Mouse (Mus musculus): Measurements from ENCODE around the gene Gbp5. TPM values are rescaled to one million over a fixed set of nuclear protein-coding genes. Genes with fewer than 3 reads are reported as not detected.
"Not testable (repeated sequence)": the region's sequence is repeated elsewhere in the genome, so short reads cannot be mapped to it uniquely, and the experiment has no call there.

The Gbp5 gene
- polyA plus RNA-seq, 1 experiment, result 0.66 TPM

DNA sequence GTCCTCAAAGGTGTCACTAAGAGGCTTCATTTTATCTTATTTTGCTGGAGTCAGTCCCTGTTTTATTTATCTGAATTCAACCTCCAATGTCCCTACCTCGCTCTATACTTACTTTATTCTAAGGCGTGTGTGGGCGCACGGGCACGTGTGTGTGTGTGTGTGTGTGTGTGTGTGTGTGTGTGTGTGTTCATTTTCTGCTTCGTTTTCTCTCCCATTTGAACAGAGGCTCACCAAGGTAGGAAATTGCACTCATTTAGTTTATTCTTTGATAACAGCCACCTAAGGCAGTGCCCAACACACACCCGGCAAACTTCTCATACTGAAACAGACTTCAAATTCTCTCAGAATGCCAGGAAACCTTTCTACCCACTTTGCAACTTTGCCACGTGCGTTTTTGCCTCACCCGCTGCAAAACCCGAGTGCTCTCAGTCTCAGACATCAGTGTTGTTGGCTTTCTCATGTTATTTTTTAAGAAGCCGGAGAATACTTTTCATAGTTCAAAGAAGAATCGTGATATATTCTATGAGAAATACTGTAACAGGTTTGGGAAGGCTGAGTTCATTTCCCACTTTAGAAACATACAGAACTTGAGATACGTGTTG is 67.4 kb downstream of the Gbp5 start:
- Histone ChIP-seq H3K9ac (ENCODE audit: low read depth, poor library complexity, severe bottlenecking) (no peak overlapping the region), H3K4me3 (ENCODE audit: low read depth, low read length) (no peak overlapping the region), H3K9me3 (replicated peaks; ENCODE audit: control insufficient read depth, insufficient read depth, low read length, poor library complexity, severe bottlenecking) (no peaks in the 10 kb centered on the region), H3K36me3 (ENCODE audit: control insufficient read depth, insufficient read depth, low read length, poor library complexity, severe bottlenecking) (no peaks in the 10 kb centered on the region), H3K27ac (ENCODE audit: insufficient read depth, low read length) (no peak overlapping the region), H3K27me3 (ENCODE audit: control insufficient read depth, insufficient read depth, low read length, poor library complexity, severe bottlenecking) (no peaks in the 10 kb centered on the region), H3K4me1 (ENCODE audit: control insufficient read depth, insufficient read depth, low read length) (no peaks in the 10 kb centered on the region)
- TF ChIP-seq CTCF (IDR thresholded peaks at IDR 0.05; ENCODE audit: low read depth, low read length) (no peak), POLR2A (IDR thresholded peaks at IDR 0.05; ENCODE audit: insufficient read depth, low read length) (no peak), EP300 (IDR thresholded peaks at IDR 0.05; ENCODE audit: insufficient read depth, low read depth, low read length) (no peak)

DNA sequence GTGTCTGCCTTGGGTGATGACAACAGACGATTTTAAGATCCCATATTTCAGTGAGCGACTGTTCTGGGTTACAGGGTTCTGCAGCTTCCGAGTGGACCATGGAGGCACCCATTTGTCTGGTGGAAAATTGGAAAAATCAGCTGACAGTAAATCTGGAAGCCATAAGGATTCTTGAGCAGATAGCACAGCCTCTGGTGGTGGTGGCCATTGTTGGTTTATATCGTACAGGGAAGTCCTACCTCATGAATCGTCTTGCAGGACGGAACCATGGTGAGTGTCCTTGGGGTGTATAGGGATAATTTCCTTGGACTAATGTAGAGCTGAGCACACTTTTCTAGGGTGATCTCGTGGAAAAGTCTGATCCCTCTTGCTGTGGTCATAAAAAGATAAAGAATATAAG is 67.9 kb downstream of the Gbp5 start:
- H3K9ac ChIP-seq (ENCODE audit: low read depth, poor library complexity, severe bottlenecking), result no peak overlapping the region
- no peaks in the 10 kb centered on the region for H3K9me3 ChIP-seq (replicated peaks; ENCODE audit: control insufficient read depth, insufficient read depth, low read length, poor library complexity, severe bottlenecking)
- H3K36me3 ChIP-seq (ENCODE audit: control insufficient read depth, insufficient read depth, low read length, poor library complexity, severe bottlenecking), result no peaks in the 10 kb centered on the region
- TF ChIP-seq EP300 (IDR thresholded peaks at IDR 0.05; ENCODE audit: insufficient read depth, low read depth, low read length), result no peak
- TF ChIP-seq POLR2A (IDR thresholded peaks at IDR 0.05; ENCODE audit: insufficient read depth, low read length), result no peak
- no peak for TF ChIP-seq CTCF (IDR thresholded peaks at IDR 0.05; ENCODE audit: low read depth, low read length)
- H3K27ac ChIP-seq (ENCODE audit: insufficient read depth, low read length), result no peak overlapping the region
- no peaks in the 10 kb centered on the region for H3K27me3 ChIP-seq (ENCODE audit: control insufficient read depth, insufficient read depth, low read length, poor library complexity, severe bottlenecking)
- no peaks in the 10 kb centered on the region for H3K4me1 ChIP-seq (ENCODE audit: control insufficient read depth, insufficient read depth, low read length)
- no peak overlapping the region for H3K4me3 ChIP-seq (ENCODE audit: low read depth, low read length)

DNA sequence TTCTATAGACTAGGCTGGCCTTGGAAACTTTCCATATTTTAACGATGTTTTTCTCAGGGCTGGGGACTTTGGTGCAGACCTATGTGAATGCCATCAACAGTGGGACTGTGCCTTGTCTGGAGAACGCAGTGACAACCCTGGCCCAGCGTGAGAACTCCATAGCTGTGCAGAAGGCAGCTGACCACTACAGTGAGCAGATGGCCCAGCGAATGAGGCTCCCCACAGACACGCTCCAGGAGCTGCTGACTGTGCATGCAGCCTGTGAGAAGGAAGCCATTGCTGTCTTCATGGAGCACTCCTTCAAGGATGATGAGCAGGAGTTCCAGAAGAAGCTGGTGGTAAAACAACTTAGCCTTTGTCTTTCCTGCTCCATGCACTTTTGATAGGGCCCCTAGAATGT is 73.7 kb downstream of the Gbp5 start:
- not testable (repeated sequence) for H3K9ac ChIP-seq (ENCODE audit: low read depth, poor library complexity, severe bottlenecking); H3K27me3 ChIP-seq (ENCODE audit: control insufficient read depth, insufficient read depth, low read length, poor library complexity, severe bottlenecking); H3K9me3 ChIP-seq (replicated peaks; ENCODE audit: control insufficient read depth, insufficient read depth, low read length, poor library complexity, severe bottlenecking); H3K4me1 ChIP-seq (ENCODE audit: control insufficient read depth, insufficient read depth, low read length); H3K4me3 ChIP-seq (ENCODE audit: low read depth, low read length); H3K27ac ChIP-seq (ENCODE audit: insufficient read depth, low read length); H3K36me3 ChIP-seq (ENCODE audit: control insufficient read depth, insufficient read depth, low read length, poor library complexity, severe bottlenecking)

DNA sequence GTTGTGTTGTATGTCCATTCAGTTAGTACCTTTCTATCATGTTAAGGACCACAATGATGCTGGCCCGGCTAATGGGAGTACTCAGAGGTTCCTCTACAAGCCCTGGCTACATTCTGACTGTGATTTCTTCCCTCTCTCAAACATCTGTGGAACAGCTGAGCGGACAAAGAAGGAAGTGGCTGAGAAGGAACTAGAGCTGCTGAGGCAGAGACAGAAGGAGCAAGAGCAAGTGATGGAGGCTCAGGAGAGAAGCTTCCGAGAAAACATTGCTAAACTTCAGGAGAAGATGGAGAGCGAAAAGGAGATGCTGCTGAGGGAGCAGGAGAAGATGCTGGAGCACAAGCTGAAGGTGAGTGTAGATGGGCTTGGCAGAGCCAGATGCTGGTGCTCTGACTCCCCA is 77.0 kb downstream of the Gbp5 start:
- H3K27ac ChIP-seq (ENCODE audit: insufficient read depth, low read length), result no peak overlapping the region
- TF ChIP-seq POLR2A (IDR thresholded peaks at IDR 0.05; ENCODE audit: insufficient read depth, low read length), result no peak
- no peak for TF ChIP-seq EP300 (IDR thresholded peaks at IDR 0.05; ENCODE audit: insufficient read depth, low read depth, low read length)
- TF ChIP-seq CTCF (IDR thresholded peaks at IDR 0.05; ENCODE audit: low read depth, low read length), result no peak
- no peaks in the 10 kb centered on the region for H3K36me3 ChIP-seq (ENCODE audit: control insufficient read depth, insufficient read depth, low read length, poor library complexity, severe bottlenecking)
- H3K4me1 ChIP-seq (ENCODE audit: control insufficient read depth, insufficient read depth, low read length), result no peaks in the 10 kb centered on the region
- H3K27me3 ChIP-seq (ENCODE audit: control insufficient read depth, insufficient read depth, low read length, poor library complexity, severe bottlenecking), result no peaks in the 10 kb centered on the region
- no peak overlapping the region for H3K9ac ChIP-seq (ENCODE audit: low read depth, poor library complexity, severe bottlenecking)
- H3K4me3 ChIP-seq (ENCODE audit: low read depth, low read length), result no peak overlapping the region
- H3K9me3 ChIP-seq (replicated peaks; ENCODE audit: control insufficient read depth, insufficient read depth, low read length, poor library complexity, severe bottlenecking), result no peaks in the 10 kb centered on the region

Other genes starting within 250 kb of the Gbp5 start
- gene Pdlim5, start 98.3 kb upstream of the Gbp5 start, polyA plus RNA-seq (2011; ENCODE audit: insufficient read depth, insufficient read length, low read depth, missing spikeins), result 37.9 and 45.2 TPM in 2 replicates
- 8.7 and 10.6 TPM in 2 replicates for gene Gbp7, start 36.4 kb downstream of the Gbp5 start, polyA plus RNA-seq (2011; ENCODE audit: insufficient read depth, insufficient read length, low read depth, missing spikeins)
- gene Gbp3, start 66.0 kb downstream of the Gbp5 start, polyA plus RNA-seq (2011; ENCODE audit: insufficient read depth, insufficient read length, low read depth, missing spikeins), result 8.7 and 10.2 TPM in 2 replicates
- 0.33 TPM in 1 of 2 replicates, not detected in the other for gene Gbp2b, start 100.9 kb downstream of the Gbp5 start, polyA plus RNA-seq (2011; ENCODE audit: insufficient read depth, insufficient read length, low read depth, missing spikeins)
- 90.1 and 97.5 TPM in 2 replicates for gene Gbp2, start 126.6 kb downstream of the Gbp5 start, polyA plus RNA-seq (2011; ENCODE audit: insufficient read depth, insufficient read length, low read depth, missing spikeins)
- gene Kyat3, start 207.1 kb downstream of the Gbp5 start, polyA plus RNA-seq (2011; ENCODE audit: insufficient read depth, insufficient read length, low read depth, missing spikeins), result 7.9 and 14.4 TPM in 2 replicates

All from ES-Bruce4 (cell line).